Mouse (Mus musculus) megakaryocyte, embryonic 14.5 days (primary cell): ENCODE measurements around the gene As3mt. TPM values are rescaled to one million over a fixed set of nuclear protein-coding genes. Genes with fewer than 3 reads are reported as not detected.

Experiments
- H3K27me3 ChIP-seq: replicated peaks from 2 replicates; pipeline ENCODE3; 2012; ENCODE audit warnings: inconsistent platforms
- H3K36me3 ChIP-seq: replicated peaks from 2 replicates; pipeline ENCODE3; 2012; ENCODE audit warnings: low read length, inconsistent platforms, mixed read lengths
- H3K4me1 ChIP-seq: 2 replicates; pipeline ENCODE4 v1.6.1; 2012; ENCODE audit warnings: inconsistent platforms
- H3K4me3 ChIP-seq: replicated peaks from 2 replicates; pipeline ENCODE3; 2012; ENCODE audit warnings: moderate library complexity, mild to moderate bottlenecking, inconsistent platforms
- H3K9me3 ChIP-seq: 2 replicates; pipeline ENCODE4 v1.6.1; 2012; ENCODE audit warnings: inconsistent platforms
- FLI1 ChIP-seq: IDR thresholded peaks from 2 replicates; pipeline ENCODE4 v1.6.1; 2012; ENCODE audit warnings: low read length, inconsistent platforms, mixed read lengths
- GATA1 ChIP-seq: IDR thresholded peaks from 3 replicates; pipeline ENCODE4 v1.6.1; 2012; ENCODE audit warnings: mixed read lengths, low read length, inconsistent platforms, borderline replicate concordance
- polyA plus RNA-seq: library from polyadenylated mRNA; stranded (reverse); fragments of >175 nt; gene quantifications from 2 replicates; pipeline ENCODE4 v1.2.3, GENCODE M21; 2012; ENCODE audit warnings: low replicate concordance; ENCODE audit not compliant: insufficient read depth

As3mt gene
- polyA plus RNA-seq, 1 experiment, result not detected

DNA sequence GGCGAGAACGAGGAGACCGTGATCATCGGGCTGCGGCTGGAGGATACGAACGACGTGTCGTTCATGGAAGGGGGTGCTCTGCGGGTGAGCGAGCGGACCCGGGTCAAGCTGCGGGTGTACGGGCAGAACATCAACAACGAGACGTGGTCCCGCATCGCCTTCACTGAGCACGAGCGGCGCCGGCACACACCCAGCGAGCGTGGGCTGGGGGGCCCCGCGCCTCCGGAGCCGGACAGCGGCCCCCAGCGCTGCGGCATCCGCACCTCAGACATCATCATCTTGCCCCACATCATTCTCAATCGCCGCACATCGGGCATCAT lies 54.7 kb downstream of the As3mt start:
- Histone ChIP-seq H3K27me3 (peaks cover 58% of the 10 kb centered on the region), H3K4me1 (peaks cover 41% of the 10 kb centered on the region)

DNA sequence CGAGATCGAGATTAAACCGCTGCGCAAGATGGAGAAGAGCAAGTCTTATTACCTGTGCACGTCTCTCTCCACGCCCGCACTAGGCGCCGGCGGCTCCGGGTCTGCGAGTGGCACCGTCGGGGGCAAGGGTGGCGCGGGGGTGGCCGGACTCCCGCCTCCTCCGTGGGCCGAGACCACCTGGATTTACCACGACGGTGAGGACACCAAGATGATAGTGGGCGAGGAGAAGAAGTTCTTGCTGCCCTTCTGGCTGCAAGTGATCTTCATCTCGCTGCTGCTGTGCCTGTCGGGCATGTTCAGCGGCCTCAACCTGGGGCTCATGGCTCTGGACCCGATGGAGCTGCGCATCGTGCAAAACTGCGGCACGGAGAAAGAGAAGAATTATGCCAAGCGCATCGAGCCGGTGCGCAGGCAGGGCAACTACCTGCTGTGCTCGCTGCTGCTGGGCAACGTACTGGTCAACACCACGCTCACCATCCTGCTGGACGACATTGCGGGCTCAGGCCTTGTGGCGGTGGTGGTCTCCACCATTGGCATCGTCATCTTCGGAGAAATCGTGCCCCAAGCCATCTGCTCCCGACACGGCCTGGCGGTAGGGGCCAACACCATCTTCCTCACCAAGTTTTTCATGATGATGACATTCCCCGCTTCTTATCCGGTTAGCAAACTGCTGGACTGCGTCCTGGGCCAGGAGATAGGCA lies 55.2 kb downstream of the As3mt start:
- Histone ChIP-seq H3K36me3 (no peaks in the 10 kb centered on the region), H3K4me1 (peaks cover 41% of the 10 kb centered on the region), H3K27me3 (peaks cover 59% of the 10 kb centered on the region), H3K4me3 (peak overlapping the region; percentile 98), H3K9me3 (0 out of 2 replicates have a peak, but pooled peaks cover 4% of the 10 kb centered on the region)
- TF ChIP-seq GATA1 (no peak), FLI1 (no peak)

More for the DNA sequence above, 54.7 kb downstream of the As3mt start:
- peak overlapping the region; percentile 98 for H3K4me3 ChIP-seq
- H3K9me3 ChIP-seq, result 0 out of 2 replicates have a peak, but pooled peaks cover 4% of the 10 kb centered on the region
- TF ChIP-seq GATA1 (no peak), FLI1 (no peak)
- H3K36me3 ChIP-seq, result no peaks in the 10 kb centered on the region

DNA sequence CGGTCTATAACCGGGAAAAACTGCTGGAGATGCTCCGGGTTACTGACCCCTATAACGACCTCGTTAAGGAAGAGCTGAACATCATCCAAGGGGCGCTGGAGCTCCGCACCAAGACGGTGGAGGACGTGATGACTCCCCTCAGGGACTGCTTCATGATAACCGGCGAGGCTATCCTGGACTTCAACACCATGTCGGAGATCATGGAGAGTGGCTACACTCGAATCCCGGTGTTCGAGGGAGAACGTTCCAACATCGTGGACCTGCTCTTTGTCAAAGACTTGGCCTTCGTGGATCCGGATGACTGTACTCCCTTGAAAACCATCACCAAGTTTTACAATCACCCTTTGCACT lies 55.7 kb downstream of the As3mt start:
- peak overlapping the region; percentile 98 for H3K4me3 ChIP-seq
- TF ChIP-seq GATA1, result no peak
- no peak for TF ChIP-seq FLI1
- H3K27me3 ChIP-seq, result peaks cover 58% of the 10 kb centered on the region
- H3K9me3 ChIP-seq, result 0 out of 2 replicates have a peak, but pooled peaks cover 4% of the 10 kb centered on the region
- H3K4me1 ChIP-seq, result peaks cover 41% of the 10 kb centered on the region
- no peaks in the 10 kb centered on the region for H3K36me3 ChIP-seq

DNA sequence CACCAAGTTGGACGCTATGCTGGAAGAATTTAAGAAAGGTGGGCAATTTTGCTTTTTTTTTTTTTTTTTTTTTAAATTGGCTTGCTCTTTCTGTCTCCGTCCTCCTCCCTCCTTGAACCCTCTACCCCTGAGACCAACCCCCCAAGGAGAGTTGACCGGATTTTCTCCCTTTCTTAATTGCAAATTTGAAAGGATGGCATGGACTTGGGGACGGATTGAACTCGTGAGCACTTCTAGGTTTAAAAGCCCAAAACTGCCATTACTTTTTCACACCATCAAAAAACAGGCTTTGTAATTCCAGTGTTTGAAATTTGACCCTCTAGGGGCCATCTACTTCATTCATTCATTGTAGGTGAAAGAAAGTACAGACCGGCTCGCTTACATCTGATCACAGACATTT lies 56.1 kb downstream of the As3mt start:
- H3K36me3 ChIP-seq, result no peaks in the 10 kb centered on the region
- 0 out of 2 replicates have a peak, but pooled peaks cover 4% of the 10 kb centered on the region for H3K9me3 ChIP-seq
- H3K27me3 ChIP-seq, result peaks cover 59% of the 10 kb centered on the region
- no peak overlapping the region for H3K4me3 ChIP-seq
- TF ChIP-seq GATA1, result no peak
- H3K4me1 ChIP-seq, result peaks cover 38% of the 10 kb centered on the region

DNA sequence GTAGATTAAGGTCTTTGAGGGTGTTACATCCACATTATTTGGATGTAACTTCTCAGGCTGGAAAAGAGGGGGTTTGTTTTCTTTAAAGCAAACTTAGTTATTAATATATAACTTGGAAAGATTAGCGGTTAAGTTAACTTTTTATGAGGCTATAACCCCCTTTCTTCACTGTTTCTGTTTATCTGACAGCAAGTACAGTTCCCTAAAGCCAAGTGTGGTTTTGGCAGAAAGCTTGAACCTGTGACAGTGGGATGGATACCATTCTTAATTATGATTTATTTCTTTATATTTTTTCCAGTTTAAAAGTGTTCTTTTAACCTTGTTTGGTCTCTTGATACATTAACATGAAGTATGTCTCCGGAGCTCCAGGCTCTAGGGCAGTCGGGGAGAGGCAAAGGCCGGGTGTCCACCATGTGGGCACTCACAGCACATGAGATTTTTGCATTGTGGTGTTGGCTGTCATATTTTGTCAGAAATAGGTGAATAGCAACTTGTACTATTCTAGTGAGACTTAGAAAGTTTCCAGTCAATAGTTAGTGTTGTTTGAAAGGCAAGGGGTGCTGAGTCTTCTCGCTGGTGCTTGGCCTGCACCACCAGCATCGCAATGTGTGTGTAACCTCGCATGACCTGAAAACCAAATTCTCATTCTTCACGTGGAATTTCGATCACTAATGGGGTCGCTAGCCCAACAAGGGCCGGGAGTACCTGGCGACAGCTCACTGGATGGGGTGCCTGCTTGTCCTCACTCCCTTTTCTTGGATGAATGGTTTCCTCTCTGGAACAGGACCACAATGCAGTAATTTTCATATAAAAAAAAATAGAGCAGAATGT lies 56.9 kb downstream of the As3mt start:
- no peak for TF ChIP-seq GATA1
- TF ChIP-seq FLI1, result no peak
- peaks cover 31% of the 10 kb centered on the region for H3K4me1 ChIP-seq
- H3K4me3 ChIP-seq, result no peak overlapping the region
- peaks cover 56% of the 10 kb centered on the region for H3K27me3 ChIP-seq
- no peaks in the 10 kb centered on the region for H3K36me3 ChIP-seq
- H3K9me3 ChIP-seq, result 0 out of 2 replicates have a peak, but pooled peaks cover 4% of the 10 kb centered on the region

DNA sequence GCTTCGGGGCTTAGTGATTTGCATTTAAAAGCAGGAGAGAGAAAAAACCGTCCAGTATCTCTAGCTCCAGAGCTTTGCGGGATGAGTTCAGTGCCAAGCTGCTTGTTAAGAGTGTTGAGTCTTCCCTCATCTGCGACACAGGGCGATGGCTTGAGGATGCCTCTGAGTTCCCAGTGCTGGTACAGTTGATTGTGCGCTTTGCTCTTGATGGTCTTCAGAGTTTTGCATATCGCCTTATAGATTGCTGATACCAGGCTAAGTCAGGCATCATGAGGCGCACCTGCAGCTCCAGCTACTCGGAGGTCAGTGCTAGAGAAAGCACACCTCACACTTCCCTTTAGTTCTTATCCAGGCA lies 57.5 kb downstream of the As3mt start:
- H3K9me3 ChIP-seq, result 0 out of 2 replicates have a peak, but pooled peaks cover 4% of the 10 kb centered on the region
- no peak overlapping the region for H3K4me3 ChIP-seq
- H3K27me3 ChIP-seq, result peaks cover 60% of the 10 kb centered on the region
- H3K36me3 ChIP-seq, result no peaks in the 10 kb centered on the region
- TF ChIP-seq GATA1, result no peak
- no peak for TF ChIP-seq FLI1
- peaks cover 27% of the 10 kb centered on the region for H3K4me1 ChIP-seq

DNA sequence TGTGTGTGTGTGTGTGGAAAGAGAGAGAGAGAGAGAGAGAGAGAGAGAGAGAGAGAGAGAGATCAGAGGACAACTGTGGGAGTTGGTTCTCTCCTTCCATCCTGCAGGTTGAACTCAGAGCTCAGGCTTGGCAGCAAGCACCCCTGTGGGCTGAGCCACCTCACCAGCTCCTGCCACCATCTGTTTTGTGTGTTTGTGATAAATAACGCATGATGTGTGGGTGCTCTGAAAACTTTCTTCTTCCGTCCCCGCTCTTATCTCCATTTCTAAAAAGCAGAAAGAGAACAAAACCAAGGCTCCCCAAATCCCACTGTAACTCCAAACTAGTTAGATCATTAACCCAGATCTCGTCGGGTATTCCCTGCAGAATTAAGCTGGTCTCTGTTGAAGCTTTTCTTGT lies 58.9 kb downstream of the As3mt start:
- TF ChIP-seq GATA1 (no peak), FLI1 (no peak)
- Histone ChIP-seq H3K9me3 (0 out of 2 replicates have a peak, but pooled peaks cover 4% of the 10 kb centered on the region), H3K36me3 (no peaks in the 10 kb centered on the region), H3K4me1 (peaks cover 17% of the 10 kb centered on the region), H3K4me3 (no peak overlapping the region), H3K27me3 (peaks cover 69% of the 10 kb centered on the region)

DNA sequence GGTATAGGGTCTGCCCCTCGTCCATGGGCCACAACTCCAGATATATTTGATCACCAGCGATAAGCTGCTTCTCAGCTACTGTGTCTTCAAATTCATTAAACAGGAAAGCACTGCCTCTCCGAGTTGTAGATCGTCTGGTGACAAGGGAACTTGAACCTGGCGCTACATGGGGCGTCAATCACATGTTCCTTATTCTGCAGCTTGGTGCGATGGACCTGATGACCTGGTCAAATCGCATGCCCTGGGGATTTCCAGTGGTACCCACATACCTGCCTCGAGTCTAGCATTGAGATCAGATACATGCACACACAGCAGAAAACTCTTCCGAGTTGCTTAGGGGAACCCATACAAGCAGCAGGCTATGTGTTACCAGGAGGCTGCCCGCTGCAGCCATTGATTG lies 62.5 kb downstream of the As3mt start:
- Histone ChIP-seq H3K9me3 (no peaks in the 10 kb centered on the region), H3K36me3 (no peaks in the 10 kb centered on the region), H3K4me3 (no peak overlapping the region), H3K27me3 (peaks cover 52% of the 10 kb centered on the region), H3K4me1 (peaks cover 1% of the 10 kb centered on the region; the same call in 1 of the 2 replicates)
- TF ChIP-seq GATA1 (no peak), FLI1 (no peak)

DNA sequence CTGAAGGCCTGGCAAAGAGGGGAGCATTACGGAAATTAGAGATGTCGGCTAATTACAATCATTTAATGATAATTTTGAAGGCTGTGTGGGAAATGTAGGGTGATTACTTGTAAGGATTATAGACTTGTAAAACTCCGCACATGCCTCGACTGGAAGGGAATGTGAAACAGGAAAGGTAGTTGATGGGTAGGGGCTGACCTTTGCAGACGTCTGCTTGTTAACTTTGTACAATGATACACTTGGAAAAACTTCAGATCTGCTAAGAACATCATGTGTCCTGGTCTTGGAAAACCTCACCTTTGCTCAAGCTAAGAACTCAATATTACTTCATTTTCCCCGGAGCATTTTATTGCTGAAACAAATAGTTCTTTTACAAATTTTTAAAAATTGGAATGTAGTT lies 64.5 kb downstream of the As3mt start:
- H3K36me3 ChIP-seq, result no peaks in the 10 kb centered on the region
- TF ChIP-seq FLI1, result no peak
- no peak for TF ChIP-seq GATA1
- peaks cover 60% of the 10 kb centered on the region for H3K27me3 ChIP-seq
- no peaks in the 10 kb centered on the region for H3K4me1 ChIP-seq
- H3K9me3 ChIP-seq, result no peaks in the 10 kb centered on the region
- H3K4me3 ChIP-seq, result no peak overlapping the region

DNA sequence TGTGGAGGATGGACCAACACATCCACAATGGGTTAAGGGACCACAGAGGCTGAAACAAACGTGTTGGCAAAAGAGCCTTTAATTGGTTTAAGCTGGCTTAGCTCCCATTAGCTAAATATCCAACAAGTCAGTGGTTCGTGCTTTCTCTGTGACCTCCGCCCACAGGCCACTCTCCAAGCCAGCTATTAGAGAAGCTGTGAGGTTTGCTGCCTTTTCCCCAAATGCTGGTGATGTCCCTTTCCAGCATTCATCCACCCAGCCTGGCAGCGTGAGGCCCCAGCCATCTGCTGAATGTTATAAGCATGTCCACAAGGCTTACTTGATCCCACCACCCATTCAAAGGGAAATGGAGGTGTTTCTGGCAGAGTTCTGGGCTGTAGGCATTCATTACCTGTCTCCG lies 69.1 kb downstream of the As3mt start:
- TF ChIP-seq GATA1 (no peak), FLI1 (no peak)
- Histone ChIP-seq H3K9me3 (no peaks in the 10 kb centered on the region), H3K36me3 (no peaks in the 10 kb centered on the region), H3K4me3 (no peak overlapping the region), H3K4me1 (no peaks in the 10 kb centered on the region), H3K27me3 (peaks cover 55% of the 10 kb centered on the region)
